Mouse (Mus musculus) kidney, adult 2 months (tissue): ENCODE results near the gene Duox1.

Source experiments
- CTCF ChIP-seq: fragments of 200-500 bp; conservative IDR thresholded peaks from 2 replicates; pipeline ENCODE4 v1.5.1; 2011; ENCODE audit warnings: low read depth, mild to moderate bottlenecking, control low read depth, low read length, moderate library complexity, mixed read lengths; ENCODE audit not compliant: insufficient read depth, insufficient read length
- POLR2A ChIP-seq: fragments of 200-500 bp; IDR thresholded peaks from one replicate; pipeline ENCODE4 v1.6.1; 2011; ENCODE audit warnings: low read depth, low read length, control low read depth

- TF ChIP-seq POLR2A = no peak
- no peak for TF ChIP-seq CTCF
Measured at GRCm38 (mm10) chr2:122298096-122298499, 17.4 kb upstream of the Duox1 start, which contains the start of gene Duox2.
